Mouse (Mus musculus): ENCODE results near the gene 2310022B05Rik.

The 2310022B05Rik gene

DNA sequence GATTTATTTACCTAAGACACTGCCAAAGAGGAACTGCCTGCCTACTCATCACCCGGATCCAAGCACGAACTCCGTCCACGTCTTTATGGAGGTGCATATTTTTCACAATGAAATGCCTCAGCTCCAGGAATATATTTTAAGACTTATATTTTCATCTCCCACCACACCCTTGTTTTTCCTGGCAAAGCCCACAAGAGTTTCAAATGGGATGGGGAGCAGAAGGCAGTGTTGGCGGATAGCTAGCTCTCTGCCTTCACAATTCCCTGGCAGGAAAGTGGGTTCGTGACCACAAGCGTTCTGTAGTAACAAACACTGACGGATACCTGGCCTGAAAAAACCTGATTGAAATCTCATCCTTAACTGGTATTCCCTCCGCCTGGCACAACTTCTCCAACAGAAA is 1.4 kb downstream of the 2310022B05Rik start:
- no peak for DNase-seq (ENCODE audit: low spot score in 2 of 2)

DNA sequence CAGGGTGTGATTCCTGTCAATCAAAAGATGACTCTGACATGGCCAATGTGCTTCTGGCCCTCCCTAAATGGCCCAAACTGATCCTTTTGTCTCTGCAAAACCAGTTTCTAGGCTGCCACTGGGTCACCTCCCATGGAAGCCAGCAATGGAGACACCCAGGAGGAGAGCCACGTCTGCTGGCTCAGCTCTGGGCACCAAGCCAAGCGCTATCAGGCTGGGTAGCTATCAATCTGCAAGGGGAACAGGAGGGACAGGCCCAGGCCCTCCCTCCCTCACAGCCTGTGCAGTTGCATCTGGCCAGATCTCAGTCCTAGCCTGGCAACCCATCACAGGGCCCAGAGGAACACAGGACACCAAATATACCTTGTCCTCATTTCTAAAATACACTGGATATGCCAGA is 4.8 kb downstream of the 2310022B05Rik start:
- peak in 1 of 2 experiments; percentile 46 for DNase-seq (ENCODE audit: low spot score in 2 of 2)

DNA sequence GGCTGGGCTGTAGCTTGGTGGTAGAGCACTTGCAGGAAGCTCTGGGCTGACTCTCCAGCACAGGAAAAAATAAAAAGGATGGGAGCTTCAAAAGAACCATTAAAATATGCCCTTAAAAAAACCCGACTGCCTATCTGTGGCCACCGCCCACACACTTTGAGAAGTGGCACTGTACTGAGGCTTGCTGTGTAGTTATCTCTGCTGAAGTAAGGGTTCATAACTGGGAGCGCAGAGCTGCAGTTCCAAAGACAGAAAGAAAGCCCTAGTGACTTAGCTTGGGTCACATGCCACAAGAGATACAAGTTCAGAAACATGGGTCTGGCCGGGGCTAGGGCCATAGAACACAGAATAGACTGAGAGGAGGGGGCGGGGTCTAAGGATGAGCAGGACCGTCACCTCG is 5.2 kb downstream of the 2310022B05Rik start:
- DNase-seq (ENCODE audit: low spot score in 2 of 2), result no peak

DNA sequence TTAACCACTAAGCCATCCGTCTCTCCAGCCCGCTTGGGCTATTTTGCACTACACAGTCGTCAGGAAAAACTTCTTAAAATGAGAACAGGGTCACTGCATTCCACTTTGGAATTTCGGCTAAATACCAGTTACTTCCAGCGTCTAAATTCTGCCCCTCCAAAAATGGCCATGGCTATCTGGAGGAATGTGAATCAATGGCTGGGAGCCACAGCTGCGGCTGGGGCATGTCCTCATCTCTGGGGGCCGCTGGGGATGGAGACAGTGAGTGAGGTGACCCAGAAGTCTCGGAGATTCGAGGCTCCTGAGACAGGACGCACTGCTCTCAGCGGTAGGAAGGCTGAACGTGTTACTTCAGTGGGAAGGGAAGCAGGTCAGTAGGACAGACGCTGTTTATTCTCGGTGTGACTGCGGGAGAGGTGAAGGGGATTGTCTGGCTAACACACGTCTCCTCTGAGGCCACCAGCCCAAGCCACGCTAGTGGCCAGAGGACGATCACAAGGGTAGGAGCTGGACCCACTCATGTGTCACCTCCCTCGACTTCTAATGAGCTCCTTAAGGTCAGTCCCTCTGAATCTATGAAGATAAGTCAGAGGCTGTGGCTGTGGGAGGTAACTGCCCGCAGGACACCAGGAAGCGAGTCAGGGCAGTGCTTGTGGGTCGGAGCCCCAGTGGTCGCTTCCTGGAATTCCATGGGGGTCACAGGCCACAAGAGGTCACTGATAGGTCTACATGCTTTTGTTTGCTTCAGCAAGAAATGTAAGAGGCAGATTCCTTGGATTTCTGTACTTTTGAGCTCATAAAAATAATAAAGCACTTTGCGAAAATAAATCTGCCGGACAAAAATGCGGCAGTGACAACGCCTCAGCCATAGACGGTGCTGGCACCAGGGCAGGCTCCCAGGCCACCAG is 9.3 kb downstream of the 2310022B05Rik start:
- DNase-seq (ENCODE audit: low spot score in 2 of 2), result no peak

DNA sequence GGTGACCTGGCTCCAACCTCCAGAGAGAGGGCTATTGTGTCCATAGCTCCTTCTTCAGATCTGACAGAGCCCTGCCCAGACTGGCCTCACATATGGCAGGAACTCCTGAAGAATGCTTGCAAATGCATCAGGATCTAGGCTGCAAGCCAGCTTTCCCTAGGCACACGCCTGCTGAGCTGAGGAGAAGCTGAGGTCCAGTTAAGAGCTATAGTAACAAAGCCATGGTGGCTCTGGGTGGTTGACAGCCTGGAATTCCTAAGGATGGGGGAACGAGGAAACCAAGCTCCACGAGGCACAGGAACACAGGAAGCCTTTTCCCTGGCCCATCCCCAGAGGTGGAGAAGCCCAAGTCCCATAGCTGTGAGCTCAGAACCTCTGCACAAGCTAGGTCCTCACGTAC is 10.6 kb downstream of the 2310022B05Rik start:
- DNase-seq (ENCODE audit: low spot score in 2 of 2), result no peak

DNA sequence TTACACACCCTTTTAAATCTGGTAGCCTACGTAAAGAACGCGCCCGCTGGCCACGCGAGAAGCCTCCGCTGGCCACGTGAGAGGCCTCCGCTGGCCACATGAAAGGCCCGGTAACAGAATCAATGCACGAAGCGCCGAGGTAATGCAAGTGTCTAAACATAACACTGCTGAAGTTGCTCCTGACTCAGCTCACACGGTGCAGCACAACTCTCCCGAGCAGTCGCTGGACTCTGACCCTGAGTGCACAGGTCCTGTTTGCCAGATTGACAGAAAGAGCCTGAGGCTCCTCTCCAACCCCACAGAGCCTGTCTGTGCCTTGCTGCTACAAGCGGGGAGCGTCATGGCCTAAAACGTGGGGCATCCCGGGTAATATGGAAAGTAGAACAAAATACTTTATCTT is 11.4 kb downstream of the 2310022B05Rik start:
- DNase-seq (ENCODE audit: low spot score in 2 of 2), result no peak

DNA sequence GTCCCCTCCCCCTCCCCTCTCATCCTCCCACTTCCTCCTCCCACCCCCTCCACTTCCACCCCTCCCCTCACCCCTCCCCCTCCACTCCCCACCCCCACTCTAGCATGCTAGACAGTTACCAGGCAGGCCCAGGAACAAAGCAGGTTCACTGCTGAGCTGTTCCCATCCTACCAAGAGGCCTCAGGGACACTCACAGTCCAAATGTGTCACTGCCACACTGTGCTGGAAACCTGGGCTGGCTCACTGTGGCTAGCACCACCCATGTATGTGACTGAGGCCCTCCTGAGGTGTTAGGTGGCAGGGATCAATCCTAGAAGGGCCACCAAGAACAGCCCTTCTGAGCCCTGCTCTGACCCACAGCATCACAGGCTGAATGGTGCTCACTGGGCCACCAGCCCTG is 14.9 kb downstream of the 2310022B05Rik start:
- no peak for DNase-seq (ENCODE audit: low spot score in 2 of 2)

DNA sequence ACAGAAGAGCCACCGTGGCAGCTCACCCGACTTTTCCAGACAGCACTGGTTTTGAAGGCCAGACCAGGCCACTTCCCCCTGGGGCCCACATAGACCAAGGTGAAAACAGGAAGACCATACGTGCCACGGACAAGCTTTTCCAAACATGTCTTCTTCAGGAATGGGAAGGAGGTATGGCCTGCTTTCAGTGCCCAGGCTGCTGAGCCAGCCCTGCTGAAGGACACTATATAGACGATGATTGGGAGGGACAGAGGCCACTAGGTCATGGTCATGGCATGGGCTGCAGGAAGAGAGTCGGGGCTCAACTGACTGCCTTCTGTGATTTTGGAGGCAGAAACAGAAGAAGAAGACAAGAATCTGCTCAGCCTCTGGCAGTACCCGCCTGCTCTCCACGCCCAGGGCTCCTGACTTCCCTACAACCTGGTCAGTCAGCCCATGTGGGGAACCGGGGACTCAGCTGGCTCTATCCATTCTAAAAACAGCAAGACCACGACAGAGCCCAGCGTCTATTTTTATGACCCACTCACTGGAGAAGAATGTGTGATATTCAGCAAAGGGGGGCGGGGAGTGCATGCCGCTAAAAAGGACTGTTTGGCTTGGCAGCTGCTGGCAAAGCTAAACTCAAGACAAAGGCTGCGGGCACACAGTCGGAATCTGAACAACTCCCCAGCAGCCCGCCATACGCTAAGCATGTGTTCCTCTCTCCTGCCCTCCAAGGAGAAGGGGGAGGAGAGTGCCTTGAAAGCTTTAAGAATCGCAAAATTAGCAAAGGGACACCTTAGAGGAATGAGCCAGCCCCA is 19.4 kb downstream of the 2310022B05Rik start:
- DNase-seq (ENCODE audit: low spot score in 2 of 2), result peak in 1 of 2 experiments; percentile 22

DNA sequence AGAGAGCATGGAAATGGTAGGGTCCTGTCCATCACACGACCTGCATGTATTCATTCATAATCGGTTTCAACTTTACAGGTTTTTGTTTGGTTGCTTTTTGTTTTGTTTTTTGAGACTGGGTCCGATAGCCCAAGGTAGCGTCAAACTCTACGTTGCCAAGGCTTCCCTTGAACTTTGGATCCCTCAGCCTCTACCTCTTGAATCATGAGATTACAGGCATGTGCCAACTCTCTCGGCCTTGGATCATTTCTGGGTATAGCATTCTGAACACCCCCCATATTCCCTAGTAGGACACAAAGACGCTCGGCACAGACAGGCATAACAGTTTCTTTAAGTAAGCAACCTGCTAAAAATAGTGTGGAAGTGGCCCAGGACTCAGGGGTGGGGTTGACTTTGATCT is 21.6 kb downstream of the 2310022B05Rik start:
- DNase-seq (ENCODE audit: low spot score in 2 of 2), result no peak

DNA sequence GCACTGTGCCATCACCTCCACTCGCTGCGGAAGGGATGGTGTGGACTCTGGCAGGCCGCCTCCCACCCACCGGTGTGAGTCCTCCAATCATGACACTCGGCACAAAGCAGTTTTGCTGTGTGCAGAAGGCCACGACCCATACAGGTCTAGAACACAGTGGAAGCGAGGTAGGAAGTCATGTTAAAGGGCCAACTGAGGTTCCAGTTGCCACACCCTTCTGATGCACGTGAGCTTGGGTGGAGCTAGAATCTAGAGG is 28.0 kb downstream of the 2310022B05Rik start:
- no peak for DNase-seq (ENCODE audit: low spot score in 2 of 2)

DNA sequence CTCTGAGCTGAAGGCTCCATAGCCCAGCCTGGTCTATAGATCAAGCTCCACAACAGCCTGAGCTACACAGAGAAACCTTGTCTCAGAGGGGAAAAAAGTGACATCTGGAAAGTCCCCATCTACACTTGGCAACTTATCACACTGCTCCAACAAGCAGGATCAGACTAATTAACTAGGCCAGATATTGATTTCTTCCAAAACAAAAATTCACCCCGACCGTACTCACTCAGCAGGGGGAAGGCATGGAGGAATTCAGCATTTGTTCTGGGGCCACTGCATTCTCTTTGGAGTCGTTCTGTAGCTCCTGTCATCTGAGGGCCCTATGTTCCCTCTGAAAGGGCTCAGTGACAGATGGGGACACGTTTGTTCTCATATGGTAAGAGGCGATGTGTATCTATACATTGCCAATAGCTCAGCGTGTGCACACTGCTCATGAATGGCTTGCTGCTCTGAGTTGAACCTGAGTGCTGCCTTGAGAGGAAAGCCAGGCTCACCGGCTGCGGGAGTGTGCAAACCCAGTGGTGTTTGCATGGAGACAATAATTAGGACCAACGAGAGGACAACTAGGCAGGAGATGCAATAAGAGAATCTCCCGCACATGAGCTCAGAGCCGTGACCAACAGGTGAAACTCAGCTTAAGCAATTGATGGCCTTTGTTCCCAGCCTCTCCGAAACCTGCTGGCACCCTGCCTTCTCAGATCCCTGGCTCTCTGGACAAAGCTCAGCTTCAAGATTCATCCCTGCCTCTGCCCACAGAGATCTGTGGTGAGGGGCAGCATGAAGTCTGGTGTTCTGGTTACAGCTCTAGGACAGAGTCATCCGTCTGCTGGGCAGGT is 28.5 kb downstream of the 2310022B05Rik start:
- no peak for DNase-seq (ENCODE audit: low spot score in 2 of 2)

DNA sequence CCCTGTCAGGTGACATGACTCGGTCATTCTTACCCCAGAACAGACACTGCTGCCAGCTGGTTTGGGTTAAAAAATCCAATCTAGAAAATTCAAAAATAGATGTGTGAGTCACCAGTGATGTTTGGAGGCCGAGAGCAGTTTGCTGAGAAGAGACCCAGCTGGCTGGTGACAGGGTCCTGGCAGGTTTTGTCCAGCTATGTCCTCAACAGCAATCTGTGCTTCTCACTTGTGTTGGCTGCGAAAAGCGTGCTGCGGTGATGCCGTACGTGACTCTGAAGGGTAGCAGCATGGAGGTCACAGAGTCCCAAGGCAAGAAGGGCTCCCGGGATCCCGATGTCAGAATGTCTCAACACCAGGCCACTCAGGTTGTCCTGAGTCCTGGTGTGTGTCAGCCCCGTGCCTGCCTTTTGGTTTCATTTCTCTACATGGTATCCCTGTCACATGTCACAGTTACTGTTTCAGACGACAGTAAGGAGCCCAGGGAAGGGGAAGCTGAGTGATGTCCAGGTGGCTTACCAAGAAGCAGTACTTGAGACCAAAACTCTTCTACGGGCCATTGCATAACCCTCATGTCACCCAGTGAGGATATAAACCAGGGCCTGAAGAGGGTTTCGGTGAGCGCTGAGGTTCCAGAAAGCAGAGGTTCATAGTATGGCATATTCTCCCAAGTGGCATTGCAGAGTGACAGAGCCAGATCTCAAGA is 30.0 kb downstream of the 2310022B05Rik start:
- no peak for DNase-seq (ENCODE audit: low spot score in 2 of 2)

DNA sequence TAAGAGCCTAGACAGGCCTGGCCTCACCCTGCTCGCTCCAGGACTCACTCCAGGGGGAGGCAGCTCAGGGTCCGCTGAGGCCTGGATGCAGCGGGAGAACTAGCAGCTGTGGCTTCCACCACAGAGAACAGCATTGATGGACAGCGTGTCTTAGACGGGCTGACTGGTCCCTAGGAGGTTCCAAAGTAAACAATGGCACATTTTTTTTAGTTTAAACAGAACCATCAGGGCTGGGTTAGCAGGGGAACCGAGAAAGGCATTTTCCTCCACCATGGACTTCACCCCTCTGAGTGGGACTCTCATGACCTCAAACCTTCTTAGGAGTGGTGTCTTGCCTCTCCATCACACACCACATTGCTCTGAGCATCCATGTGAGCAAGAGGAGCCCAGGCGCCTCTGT is 31.2 kb downstream of the 2310022B05Rik start:
- no peak for DNase-seq (ENCODE audit: low spot score in 2 of 2)

DNA sequence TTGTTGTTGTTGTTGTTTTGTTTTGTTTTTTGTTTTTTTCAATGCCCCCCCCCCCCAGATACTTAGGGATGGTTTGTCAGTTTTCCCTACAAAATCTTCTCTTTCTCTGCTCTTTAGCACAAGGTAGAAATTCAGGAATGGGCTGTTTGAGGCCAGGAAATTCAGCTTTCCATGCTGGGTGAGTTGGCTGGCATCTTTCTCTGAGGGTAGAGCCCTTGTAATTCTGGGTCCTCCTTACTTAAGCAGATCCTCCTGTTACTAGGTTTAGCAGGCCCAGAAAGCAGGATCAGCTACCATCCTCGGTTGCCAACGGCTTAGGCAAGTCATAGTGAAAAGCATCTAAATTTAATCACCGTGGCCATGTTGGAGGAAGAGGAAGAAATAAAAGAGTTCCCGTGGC is 32.3 kb downstream of the 2310022B05Rik start:
- no peak for DNase-seq (ENCODE audit: low spot score in 2 of 2)

DNA sequence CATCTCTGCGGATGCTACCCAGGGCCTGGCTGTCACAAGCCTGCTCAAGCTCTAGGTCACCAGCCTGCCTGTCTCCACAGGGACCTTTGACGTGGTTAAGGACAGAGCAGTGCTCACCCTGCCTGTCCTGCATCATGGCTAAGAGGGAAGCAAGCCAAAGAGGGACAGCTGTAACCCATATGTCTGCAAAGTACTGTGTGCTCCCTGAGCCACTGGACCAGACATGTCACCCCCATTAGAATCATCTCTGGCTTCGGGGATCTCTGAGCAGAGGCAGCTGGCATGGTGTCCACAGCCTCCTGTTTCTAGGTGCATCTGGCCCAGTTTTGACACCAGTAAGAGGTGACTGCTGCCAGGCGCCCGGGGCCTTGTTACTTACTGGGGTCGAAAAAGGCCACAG is 32.7 kb downstream of the 2310022B05Rik start:
- peak in 1 of 2 experiments; percentile 63 for DNase-seq (ENCODE audit: low spot score in 2 of 2)

DNA sequence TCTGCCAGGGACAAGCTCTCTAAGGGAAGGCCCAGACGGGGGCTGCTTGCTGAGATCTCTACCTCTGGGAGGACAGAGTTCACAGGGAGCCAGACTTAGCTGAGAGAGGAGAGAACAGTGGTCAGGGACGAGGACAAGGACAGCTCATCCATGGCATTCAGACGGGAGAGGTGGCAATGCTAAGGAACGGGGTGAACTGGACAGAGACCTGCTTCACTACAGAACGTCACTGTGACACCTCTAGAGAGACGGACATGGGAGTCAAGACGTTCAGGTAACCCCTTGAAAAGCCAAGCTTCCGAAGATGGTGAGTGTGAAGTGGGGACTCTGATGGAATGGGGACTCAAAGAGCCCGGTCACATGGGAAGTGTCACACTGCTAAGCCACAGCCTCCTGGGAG is 36.9 kb downstream of the 2310022B05Rik start:
- DNase-seq (ENCODE audit: low spot score in 2 of 2), result no peak

DNA sequence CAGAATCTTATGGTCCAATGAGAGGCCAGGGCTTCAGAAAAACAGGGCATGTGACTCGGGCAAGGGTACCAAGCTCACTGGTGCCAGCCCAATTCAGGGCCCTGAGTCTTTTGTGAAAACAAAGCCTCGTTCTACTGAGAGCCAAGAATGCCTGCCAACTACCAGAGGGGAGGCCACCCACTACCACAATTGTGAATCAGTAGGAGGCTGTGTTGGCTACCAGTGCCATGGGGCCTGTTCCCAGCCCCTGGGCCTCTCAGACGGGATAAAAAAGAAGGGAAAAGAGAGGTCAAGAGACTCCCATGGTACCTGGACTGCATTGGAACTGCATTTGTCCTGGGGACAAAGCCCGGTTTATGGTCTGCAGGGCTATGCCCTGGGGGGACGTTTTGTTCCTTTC is 41.9 kb downstream of the 2310022B05Rik start:
- peak in 1 of 2 experiments; percentile 30 for DNase-seq (ENCODE audit: low spot score in 2 of 2)

DNA sequence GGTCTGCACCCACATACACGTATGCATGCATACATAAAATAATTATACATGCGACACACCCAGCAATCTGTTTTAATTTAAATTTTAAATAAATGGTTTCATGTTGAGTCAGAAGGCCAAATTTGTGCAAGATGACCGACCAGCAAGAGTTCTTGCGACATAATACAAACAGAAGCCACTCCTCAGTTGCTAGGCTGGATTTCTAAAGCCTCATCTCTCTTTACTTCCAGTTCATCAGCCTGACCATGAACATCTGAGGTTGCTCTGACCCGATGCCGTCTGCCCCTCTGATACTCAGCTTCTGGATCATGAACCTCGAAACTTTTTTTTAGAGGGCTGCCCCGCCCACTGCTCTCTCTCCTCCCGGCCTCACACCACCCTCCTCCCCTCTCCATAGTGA is 44.9 kb downstream of the 2310022B05Rik start:
- no peak for DNase-seq (ENCODE audit: low spot score in 2 of 2)

DNA sequence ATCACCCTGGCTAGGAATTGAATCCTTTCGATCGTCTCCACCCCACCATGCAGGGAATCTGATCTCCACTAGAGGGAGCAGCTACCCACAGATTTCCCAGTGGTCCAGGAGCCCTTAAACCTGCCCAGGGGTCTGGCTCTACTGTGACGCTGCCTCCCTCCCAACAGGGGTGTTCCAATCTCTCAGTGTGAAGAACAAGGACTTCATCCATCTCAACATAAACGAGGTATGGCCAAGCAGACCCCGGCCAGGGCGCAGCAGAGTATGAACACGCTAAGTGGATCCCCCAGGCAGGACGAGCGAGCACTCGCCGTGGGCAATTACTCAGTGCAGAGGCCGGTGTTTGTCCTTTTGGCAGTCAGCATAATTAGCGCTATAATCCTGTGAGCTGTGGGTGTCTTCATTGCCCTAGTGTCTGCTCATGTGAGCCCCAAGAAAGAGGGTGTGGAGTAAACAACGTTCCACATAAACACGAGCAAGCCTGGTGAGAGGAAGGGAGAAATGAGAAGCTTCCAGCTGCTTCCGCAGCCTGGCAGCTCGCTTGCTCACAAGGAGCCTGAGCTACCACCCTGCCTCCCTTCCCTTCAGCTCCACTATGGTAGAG is 45.8 kb downstream of the 2310022B05Rik start:
- peak; percentile 76 to 85 for DNase-seq (ENCODE audit: low spot score in 2 of 2)

DNA sequence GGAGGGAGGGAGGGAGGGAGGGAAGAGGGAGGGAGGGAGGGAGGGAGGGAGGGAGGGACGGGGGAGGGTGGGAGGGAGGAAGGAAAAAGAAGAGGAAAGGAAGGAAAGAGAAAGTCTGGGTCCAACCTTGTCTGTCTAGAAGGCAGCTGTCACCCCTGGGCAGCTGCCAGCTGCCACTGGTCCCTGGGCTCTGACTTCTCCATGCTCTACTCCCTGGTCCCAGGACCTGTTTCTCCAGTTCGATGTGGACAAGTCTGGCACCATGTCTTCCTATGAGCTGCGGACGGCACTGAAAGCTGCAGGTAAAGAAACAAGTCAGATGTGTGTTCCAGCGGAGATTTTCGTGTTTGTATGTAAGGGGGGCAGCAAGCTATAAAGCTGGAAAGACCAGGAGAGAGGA is 48.8 kb downstream of the 2310022B05Rik start:
- DNase-seq (ENCODE audit: low spot score in 2 of 2), result no peak

DNA sequence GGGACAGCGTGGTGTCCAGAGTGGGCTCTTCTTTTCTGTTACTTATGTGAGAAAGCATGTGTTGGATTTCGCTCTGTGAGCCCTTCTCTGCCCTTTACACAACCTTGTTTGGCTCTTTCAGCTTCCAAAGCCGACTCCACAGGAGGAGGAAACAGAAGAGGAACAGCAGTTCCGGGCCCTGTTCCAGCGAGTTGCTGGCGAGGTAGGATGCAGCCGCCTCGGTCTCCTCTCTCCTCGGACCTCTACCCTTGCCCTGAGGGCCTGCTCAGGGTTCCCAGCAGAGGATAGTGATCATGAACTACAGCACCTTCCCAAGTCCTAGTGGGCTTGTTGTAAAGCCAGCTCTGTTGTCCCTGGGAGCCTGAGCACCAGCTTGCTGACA is 54.2 kb downstream of the 2310022B05Rik start:
- no peak for DNase-seq (ENCODE audit: low spot score in 2 of 2)
